Mouse (Mus musculus) brain, embryonic 14.5 days (tissue): ENCODE measurements around the gene Dlgap1.

ENCODE experiments used
- CTCF ChIP-seq: fragments of 200-500 bp; IDR thresholded peaks from 2 replicates; pipeline ENCODE4 v1.5.1; 2012; ENCODE audit warnings: inconsistent platforms, mild to moderate bottlenecking, moderate library complexity, borderline replicate concordance; ENCODE audit not compliant: insufficient read depth, insufficient read length; ENCODE audit errors: extremely low read depth
- POLR2A ChIP-seq: fragments of 200-500 bp; IDR thresholded peaks from 2 replicates; pipeline ENCODE4 v1.6.1; 2012; ENCODE audit warnings: mild to moderate bottlenecking, inconsistent platforms, borderline replicate concordance; ENCODE audit not compliant: poor library complexity, insufficient read depth, insufficient read length, severe bottlenecking; ENCODE audit errors: extremely low read depth

DNA sequence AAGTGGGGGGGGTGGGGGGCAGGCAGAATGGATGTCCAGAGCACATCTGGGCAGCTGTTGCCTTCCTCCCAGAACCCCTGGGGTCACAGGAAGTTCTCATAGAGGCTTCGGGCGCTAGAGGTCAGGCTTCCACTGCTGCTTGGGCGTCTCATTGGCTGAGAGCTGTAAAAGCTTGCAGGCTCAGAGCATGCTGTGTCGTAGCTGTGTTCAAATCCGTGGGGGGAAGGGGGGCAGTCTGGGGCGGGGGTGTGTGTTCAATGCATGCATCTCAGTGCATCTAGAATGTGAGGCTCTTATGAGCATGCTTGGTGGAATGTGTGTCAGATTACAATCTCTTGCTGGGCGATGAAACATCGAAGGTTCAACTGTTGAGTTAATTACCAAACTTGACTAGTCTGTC lies 751.9 kb downstream of the Dlgap1 start:
- TF ChIP-seq CTCF = no peak
- TF ChIP-seq POLR2A = no peak
